Mouse (Mus musculus): ENCODE data around the gene Mov10l1.

GRCm38 (mm10) chr15:89073993-89074603, 91.4 kb downstream of the Mov10l1 start:
- TF ChIP-seq CTCF (IDR thresholded peaks at IDR 0.05; ENCODE audit: borderline replicate concordance, insufficient read depth, low read depth, low read length) (no peak), POLR2A (IDR thresholded peaks at IDR 0.05; ENCODE audit: borderline replicate concordance, insufficient read depth, low read length) (no peak)

Data from cerebellum, adult 2 months (tissue).